Mouse (Mus musculus) hindbrain, embryonic 14.5 days (tissue): ENCODE measurements at regions not wholly inside any gene's neighbourhood (a gene's known extent, or its start where the extent isn't known, plus 50 kb on each side); places are given as distances from the start of the nearest gene placed in this dataset.
A peak's percentile ranks its signal among the peaks of the same experiment; 100 is the strongest.

ENCODE experiments used
- ATAC-seq: fragments of 200-750 bp; cut with Nextera tagmentation; 2 replicates; pipeline ENCODE4 v1.8.0; 2017; ENCODE audit warnings: moderate number of reproducible peaks, mild to moderate bottlenecking, moderate TSS enrichment, moderate library complexity; ENCODE audit not compliant: low FRiP score
- DNase-seq: peaks from one replicate; pipeline ENCODE4 v3.0.0-alpha.2; 2015; ENCODE audit warnings: low spot score
- H3K27ac ChIP-seq: fragments of 300-500 bp; sonication (generic); 2 replicates; pipeline ENCODE4 v1.5.1; 2014; ENCODE audit warnings: mild to moderate bottlenecking, moderate library complexity
- H3K27me3 ChIP-seq: fragments of 300-500 bp; sonication (generic); 2 replicates; pipeline ENCODE4 v1.6.1; 2014; ENCODE audit warnings: mild to moderate bottlenecking, low read length, mixed read lengths; ENCODE audit not compliant: control insufficient read depth, insufficient read depth
- H3K36me3 ChIP-seq: fragments of 300-500 bp; sonication (generic); replicated peaks from 2 replicates; pipeline ENCODE4 v1.6.1; 2014; ENCODE audit not compliant: control insufficient read depth, insufficient read depth
- H3K4me1 ChIP-seq: fragments of 300-500 bp; sonication (generic); replicated peaks from 2 replicates; pipeline ENCODE4 v1.6.1; 2014; ENCODE audit warnings: antibody characterized with exemption, low read length, mixed read lengths; ENCODE audit not compliant: control insufficient read depth, insufficient read depth
- H3K4me2 ChIP-seq: fragments of 300-500 bp; sonication (generic); replicated peaks from 2 replicates; pipeline ENCODE4 v1.6.1; 2014; ENCODE audit warnings: mild to moderate bottlenecking, moderate library complexity
- H3K4me3 ChIP-seq: fragments of 300-500 bp; sonication (generic); replicated peaks from 2 replicates; pipeline ENCODE4 v1.5.1; 2014; ENCODE audit warnings: mild to moderate bottlenecking, low read length
- H3K9ac ChIP-seq: fragments of 300-500 bp; sonication (generic); 2 replicates; pipeline ENCODE4 v1.6.1; 2014
- H3K9me3 ChIP-seq: fragments of 300-500 bp; sonication (generic); 2 replicates; pipeline ENCODE4 v1.6.1; 2016; ENCODE audit warnings: low read length; ENCODE audit not compliant: control insufficient read depth
- WGBS: fragments of 180-500 bp; shearing (Covaris S2); extraction: QIAGEN DNeasy Blood & Tissue Kit; methylation state at CpG from one replicate; pipeline ENCODE4 v1.1.7; 2014; 5-methylcytosine and 5-hydroxymethylcytosine counted together

DNA sequence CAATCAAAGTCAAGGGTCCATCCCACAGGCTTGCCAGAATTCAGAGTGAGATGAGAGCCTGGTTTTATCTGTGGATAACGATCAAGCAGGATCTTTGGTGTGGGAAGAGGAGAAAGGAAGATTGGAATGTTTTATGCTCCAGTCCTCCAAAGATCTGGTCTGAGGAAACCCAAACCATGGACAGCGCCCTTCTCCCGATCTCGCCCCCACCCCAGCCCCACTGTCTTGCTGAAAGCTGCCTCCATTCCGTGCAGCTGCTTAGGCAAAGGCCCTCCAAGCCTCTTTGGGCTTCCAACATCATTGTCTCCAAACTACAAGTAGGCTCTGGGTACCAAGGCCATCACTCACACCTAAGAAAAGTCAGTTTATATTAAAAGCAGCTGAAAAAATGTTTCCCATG lies 519.1 kb upstream of the Gulo start:
- Histone ChIP-seq H3K27me3 (no peaks in the 10 kb centered on the region), H3K27ac (no peak overlapping the region), H3K36me3 (no peaks in the 10 kb centered on the region), H3K4me2 (no peak overlapping the region), H3K4me1 (0 out of 2 replicates have a peak, but pooled peaks cover under 1% of the 10 kb centered on the region), H3K4me3 (no peak overlapping the region), H3K9ac (no peak overlapping the region), H3K9me3 (no peaks in the 10 kb centered on the region)
- ATAC-seq, result no peak
- WGBS, result 54% methylated on average over 5 of the region's 5 CpGs
- DNase-seq, result no peak

DNA sequence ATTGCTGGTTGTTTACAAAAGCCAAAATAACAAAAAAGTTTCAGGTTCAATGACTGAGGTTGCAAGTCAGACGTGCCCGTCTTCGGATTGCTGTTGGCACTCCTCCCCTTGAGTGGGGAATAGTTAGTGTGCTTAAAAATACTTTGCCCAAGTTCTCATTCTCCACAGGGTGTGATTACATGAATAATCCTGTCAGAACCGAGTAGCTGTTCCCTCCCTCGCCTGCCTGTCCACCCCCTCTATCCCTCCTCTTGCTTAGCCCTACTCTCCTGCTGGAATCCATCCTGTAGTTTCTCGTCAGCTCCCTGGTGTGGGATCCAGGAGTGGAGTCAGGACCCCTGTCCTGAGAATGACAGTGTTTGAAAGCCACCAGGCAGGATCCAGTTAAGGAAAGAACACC lies 518.1 kb upstream of the Gulo start:
- Histone ChIP-seq H3K4me3 (no peak overlapping the region), H3K27ac (no peak overlapping the region), H3K4me1 (peaks cover 8% of the 10 kb centered on the region), H3K9me3 (no peaks in the 10 kb centered on the region), H3K4me2 (no peak overlapping the region), H3K36me3 (no peaks in the 10 kb centered on the region), H3K27me3 (no peaks in the 10 kb centered on the region), H3K9ac (no peak overlapping the region)
- ATAC-seq, result no peak
- DNase-seq, result no peak
- 75% methylated on average over 6 of the region's 6 CpGs for WGBS

DNA sequence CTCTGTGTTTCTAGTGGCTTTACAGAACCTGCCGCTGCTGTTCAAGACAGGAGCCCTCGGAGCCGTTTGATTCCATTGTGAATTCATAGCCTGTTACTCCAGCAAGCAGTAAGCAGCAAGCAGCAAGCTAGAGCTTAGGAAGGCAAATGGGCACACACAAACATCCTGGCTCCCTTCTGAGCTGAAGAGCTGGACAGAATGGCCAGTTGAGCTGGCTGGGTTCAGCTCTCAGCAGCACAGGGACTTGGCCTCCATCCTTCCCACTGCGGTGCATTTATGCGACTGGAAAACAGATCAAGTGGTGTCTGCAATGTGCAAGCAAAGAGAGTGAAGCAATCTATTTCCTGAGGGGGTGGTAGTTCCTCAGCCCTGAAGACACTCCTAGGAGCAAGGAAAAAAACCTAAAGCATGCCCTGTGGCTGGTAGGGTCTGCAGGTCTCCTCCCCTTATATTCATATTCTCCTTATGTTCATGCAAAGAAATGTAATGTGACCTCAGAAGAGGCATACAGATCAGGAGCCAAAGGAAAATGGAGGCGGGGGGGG lies 513.9 kb upstream of the Gulo start:
- Histone ChIP-seq H3K36me3 (no peaks in the 10 kb centered on the region), H3K9ac (peak overlapping the region; percentile 5; the same call in 1 of the 2 replicates), H3K9me3 (no peaks in the 10 kb centered on the region), H3K4me2 (no peak overlapping the region), H3K4me1 (peaks cover 11% of the 10 kb centered on the region), H3K27me3 (no peaks in the 10 kb centered on the region), H3K4me3 (no peak overlapping the region), H3K27ac (peak overlapping the region; percentile 83)
- DNase-seq (peak; percentile 32), ATAC-seq (no peak)
- WGBS, result 59% methylated on average over 6 of the region's 6 CpGs

DNA sequence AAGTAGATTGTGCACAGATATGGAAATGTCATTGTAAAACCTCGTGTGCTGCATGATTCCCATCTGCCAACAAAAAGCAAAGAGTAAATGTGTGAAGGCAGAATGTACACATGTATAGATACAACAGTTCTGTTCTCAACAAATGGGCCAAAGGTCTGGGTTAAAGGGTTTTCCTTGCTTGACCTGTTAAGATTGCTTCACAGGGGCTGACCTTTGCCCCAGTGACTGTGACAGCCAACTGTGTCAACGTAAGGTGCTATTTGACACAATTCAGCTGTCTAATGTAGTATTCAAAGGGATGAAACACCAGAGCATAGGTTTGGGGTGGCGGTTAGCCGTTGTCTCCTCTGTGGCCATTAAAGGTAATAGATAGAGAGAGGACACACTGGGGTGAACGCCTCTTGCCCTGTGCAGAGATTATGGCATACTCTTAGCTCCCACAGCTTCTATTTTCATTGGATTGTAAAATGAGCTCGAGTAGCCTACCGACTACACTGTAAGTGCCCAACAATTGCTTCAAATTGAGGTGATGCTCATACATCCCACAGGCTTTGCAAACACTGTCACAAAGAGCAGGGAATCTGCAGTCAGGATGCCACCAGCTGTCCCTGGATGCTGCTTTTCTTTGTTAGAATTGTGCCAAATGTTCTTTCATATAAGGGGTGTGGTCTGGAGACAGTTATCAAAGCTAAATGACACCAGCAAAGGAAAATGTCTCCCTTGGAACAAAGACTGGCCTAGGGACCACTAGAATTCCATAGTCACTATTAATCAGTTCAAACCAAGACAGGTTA lies 513.0 kb upstream of the Gulo start:
- peak overlapping the region; percentile 83 for H3K27ac ChIP-seq
- peaks cover 11% of the 10 kb centered on the region for H3K4me1 ChIP-seq
- 48% methylated on average over 7 of the region's 7 CpGs for WGBS
- no peak overlapping the region for H3K4me3 ChIP-seq
- H3K36me3 ChIP-seq, result no peaks in the 10 kb centered on the region
- H3K27me3 ChIP-seq, result no peaks in the 10 kb centered on the region
- no peak overlapping the region; the same call in 1 of the 2 replicates for H3K9ac ChIP-seq
- ATAC-seq (no peak), DNase-seq (no peak)
- H3K4me2 ChIP-seq, result no peak overlapping the region
- H3K9me3 ChIP-seq, result no peaks in the 10 kb centered on the region

DNA sequence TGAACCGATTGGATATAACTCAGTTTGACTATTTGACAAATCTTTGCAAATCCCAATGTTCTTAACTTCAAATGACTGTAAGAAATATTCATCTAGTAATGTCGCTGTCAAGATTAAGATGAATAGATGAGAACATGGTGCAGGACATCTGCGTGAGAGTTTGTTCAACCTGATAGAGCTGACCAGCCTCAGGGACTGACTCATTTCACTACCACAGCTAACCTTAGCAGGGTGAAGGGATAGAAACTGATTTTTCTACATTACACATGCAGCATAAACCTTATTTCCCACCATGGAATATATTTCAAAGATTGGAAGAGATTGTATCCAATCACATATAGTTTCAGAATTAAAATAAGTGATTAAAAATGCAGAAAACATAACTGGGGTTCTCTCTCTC lies 507.8 kb upstream of the Gulo start:
- no peak for DNase-seq
- no peak for ATAC-seq
- Histone ChIP-seq H3K9ac (no peak overlapping the region), H3K27me3 (no peaks in the 10 kb centered on the region), H3K9me3 (no peaks in the 10 kb centered on the region), H3K4me2 (no peak overlapping the region), H3K36me3 (no peaks in the 10 kb centered on the region), H3K27ac (no peak overlapping the region), H3K4me3 (no peak overlapping the region), H3K4me1 (no peaks in the 10 kb centered on the region)
- WGBS, result 87% methylated on average over 3 of the region's 3 CpGs

DNA sequence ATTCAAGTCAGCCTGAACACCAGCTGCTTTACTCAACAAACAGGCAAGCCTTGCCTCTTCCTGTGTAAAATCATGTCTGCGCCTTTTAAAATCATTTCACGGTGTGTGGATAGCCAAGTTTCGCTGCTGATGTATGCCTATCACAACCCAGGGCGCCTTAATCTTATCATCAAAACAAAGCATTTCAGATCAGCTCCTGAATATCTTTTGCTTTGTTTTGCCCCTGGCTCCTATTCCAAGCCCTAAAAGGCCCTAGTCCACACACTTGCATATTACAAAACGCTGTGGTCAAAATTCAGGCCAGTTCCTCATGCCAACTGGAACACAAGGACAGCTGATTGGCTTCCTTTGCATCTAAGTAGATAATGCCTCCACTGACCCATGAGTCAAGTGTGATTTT lies 501.7 kb upstream of the Gulo start:
- 62% methylated on average over 5 of the region's 5 CpGs for WGBS
- H3K4me3 ChIP-seq, result no peak overlapping the region
- no peaks in the 10 kb centered on the region for H3K4me1 ChIP-seq
- no peaks in the 10 kb centered on the region for H3K36me3 ChIP-seq
- DNase-seq (no peak), ATAC-seq (no peak)
- H3K9me3 ChIP-seq, result no peaks in the 10 kb centered on the region
- H3K27me3 ChIP-seq, result no peaks in the 10 kb centered on the region
- H3K4me2 ChIP-seq, result no peak overlapping the region
- 0 out of 2 replicates have a peak overlapping the region, but pooled peaks have one; percentile 35 for H3K27ac ChIP-seq
- H3K9ac ChIP-seq, result no peak overlapping the region

DNA sequence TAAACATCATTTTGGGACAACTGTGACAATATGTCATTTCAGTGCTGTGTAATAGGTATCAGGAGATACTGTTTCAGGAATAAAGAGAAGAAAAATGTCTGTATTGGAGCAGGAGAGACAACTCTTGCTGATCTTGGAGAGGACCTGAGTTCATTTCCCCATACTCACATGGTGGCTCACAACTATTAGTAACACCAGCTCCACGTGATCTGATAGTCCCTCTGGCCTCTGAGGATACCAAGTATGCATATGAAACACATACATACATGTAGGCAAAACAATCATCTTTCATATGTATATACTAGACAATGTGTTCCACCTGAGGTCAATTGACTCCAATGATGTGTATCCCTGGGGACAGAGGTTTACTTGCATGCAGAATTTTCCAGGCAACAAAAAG lies 501.2 kb upstream of the Gulo start:
- Histone ChIP-seq H3K36me3 (no peaks in the 10 kb centered on the region), H3K9me3 (no peaks in the 10 kb centered on the region), H3K9ac (no peak overlapping the region), H3K4me2 (no peak overlapping the region), H3K27ac (no peak overlapping the region), H3K27me3 (no peaks in the 10 kb centered on the region), H3K4me1 (no peaks in the 10 kb centered on the region), H3K4me3 (no peak overlapping the region)
- WGBS, result 59% methylated on average over 1 of the region's 1 CpGs
- no peak for ATAC-seq
- no peak for DNase-seq

DNA sequence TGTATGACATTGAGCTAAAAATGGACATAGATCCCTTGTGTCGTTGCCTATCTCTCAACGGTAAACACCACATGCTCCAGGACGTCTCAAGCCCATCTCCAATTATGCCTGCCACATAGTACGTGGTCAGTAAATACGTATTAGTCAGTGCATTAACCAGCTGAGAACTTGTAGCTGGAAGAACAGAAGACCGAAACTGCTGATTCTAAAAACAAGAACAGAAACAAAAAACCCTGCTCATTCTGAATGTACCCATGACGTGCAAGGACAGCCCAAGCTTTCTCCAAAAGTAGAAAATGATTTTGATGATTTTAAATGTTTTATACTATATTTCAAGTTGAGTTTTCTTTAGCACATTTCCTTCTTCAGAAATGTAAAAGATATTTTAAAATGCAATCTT lies 500.7 kb upstream of the Gulo start:
- no peaks in the 10 kb centered on the region for H3K9me3 ChIP-seq
- no peak overlapping the region for H3K4me2 ChIP-seq
- no peaks in the 10 kb centered on the region for H3K27me3 ChIP-seq
- H3K27ac ChIP-seq, result no peak overlapping the region
- DNase-seq, result no peak
- no peak for ATAC-seq
- H3K9ac ChIP-seq, result no peak overlapping the region
- no peak overlapping the region for H3K4me3 ChIP-seq
- H3K36me3 ChIP-seq, result no peaks in the 10 kb centered on the region
- 94% methylated on average over 7 of the region's 7 CpGs for WGBS
- no peaks in the 10 kb centered on the region for H3K4me1 ChIP-seq

DNA sequence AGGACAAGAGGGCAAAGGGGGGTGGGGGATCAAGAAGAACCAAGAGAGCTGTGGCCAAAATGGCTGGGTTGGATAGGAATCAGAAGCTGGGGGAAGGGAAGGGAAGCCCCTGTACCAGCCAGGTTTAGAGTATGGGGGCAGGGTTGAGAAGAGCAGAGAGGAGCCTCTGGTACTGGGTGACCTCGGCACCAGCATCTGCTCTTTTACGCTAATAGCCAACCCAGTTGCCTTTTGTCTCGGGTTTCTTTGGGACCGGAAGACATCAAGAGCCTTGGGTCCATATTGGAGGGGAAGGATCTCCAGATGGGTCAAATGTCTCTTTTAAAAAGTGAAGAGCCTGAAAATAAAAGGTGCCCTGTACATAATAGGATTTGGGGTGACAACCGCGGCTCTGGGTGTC lies 493.0 kb upstream of the Gulo start:
- H3K4me3 ChIP-seq, result no peak overlapping the region
- no peak for ATAC-seq
- H3K27me3 ChIP-seq, result no peaks in the 10 kb centered on the region
- no peaks in the 10 kb centered on the region for H3K36me3 ChIP-seq
- DNase-seq, result no peak
- no peak overlapping the region for H3K27ac ChIP-seq
- no peak overlapping the region for H3K4me2 ChIP-seq
- no peak overlapping the region for H3K9ac ChIP-seq
- no peaks in the 10 kb centered on the region for H3K9me3 ChIP-seq
- peaks cover 16% of the 10 kb centered on the region for H3K4me1 ChIP-seq
- 82% methylated on average over 6 of the region's 6 CpGs for WGBS
